Mouse (Mus musculus): Measurements from ENCODE around the gene Ager.

Ager gene

DNA sequence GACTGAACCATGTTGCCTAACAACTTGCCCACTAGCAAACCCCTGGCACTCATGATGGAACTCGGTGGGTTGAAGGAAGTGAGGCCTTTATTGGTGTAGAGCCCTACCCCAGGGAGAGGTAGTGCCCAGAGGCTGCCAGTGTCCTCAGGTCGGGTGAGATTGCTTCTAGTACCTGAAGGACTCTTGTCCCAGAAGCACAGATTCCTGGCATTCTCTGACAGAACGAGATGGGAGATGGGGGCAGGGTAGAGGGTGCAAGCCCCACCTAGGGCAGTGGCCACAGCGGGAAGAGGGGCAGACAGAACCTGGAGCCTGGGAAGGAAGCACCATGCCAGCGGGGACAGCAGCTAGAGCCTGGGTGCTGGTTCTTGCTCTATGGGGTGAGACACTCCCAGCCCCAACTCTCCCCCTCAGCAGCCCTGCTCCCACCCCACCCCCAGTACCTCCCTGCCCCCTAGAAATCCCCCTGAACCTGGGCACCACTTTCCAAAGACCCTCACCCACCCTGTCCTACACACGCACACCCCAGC lies at the start of gene Ager:
TSS of gene Ager (plus strand) at position 297 of the 530 bp plus-strand sequence.
- Histone ChIP-seq H3K4me3 (replicated peaks; ENCODE audit: low read length) (no peak within 1 kb of the TSS), H3K9me3 (ENCODE audit: low read length) (no peaks in the 10 kb centered on the region), H3K4me1 (replicated peaks; ENCODE audit: low read depth, low read length) (peaks cover 87% of the 10 kb centered on the region), H3K36me3 (ENCODE audit: insufficient read depth, low read length) (peaks cover 51% of the 10 kb centered on the region), H3K27me3 (ENCODE audit: insufficient read depth, low read length) (peaks cover 3% of the 10 kb centered on the region; the same call in 1 of the 2 replicates)
- TF ChIP-seq NANOG (IDR thresholded peaks at IDR 0.05; ENCODE audit: borderline replicate concordance, low read length) (no peak), CTCF (conservative IDR thresholded peaks at IDR 0.05; ENCODE audit: low read length) (no peak), POU5F1 (IDR thresholded peaks at IDR 0.05; ENCODE audit: borderline replicate concordance, low read length) (no peak)

DNA sequence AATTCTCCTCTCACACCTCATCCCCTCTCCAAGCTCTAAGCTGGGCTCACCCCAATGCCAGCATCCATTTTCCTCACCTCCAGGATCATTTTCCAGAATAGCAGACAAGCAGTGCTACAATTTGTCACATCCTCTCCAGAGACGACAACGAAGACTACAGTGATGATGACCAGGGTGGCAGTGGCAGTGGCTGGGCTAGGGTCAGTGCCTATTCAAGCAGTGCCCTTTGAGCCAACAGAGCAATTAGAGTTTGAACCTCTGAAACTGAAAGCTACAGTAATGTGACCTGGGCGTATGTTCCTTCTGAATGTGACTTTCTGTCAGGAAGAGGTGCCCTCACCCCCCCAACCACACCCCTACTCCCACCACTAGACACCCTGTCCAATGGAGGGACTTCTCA lies 48.5 kb upstream of the Ager start:
- H3K4me3 ChIP-seq (replicated peaks; ENCODE audit: low read length): no peak overlapping the region
- H3K36me3 ChIP-seq (ENCODE audit: insufficient read depth, low read length): peaks cover 22% of the 10 kb centered on the region
- peaks cover 9% of the 10 kb centered on the region; the same call in 1 of the 2 replicates for H3K4me1 ChIP-seq (replicated peaks; ENCODE audit: low read depth, low read length)
- peaks cover 6% of the 10 kb centered on the region; the same call in 1 of the 2 replicates for H3K27me3 ChIP-seq (ENCODE audit: insufficient read depth, low read length)
- TF ChIP-seq POU5F1 (IDR thresholded peaks at IDR 0.05; ENCODE audit: borderline replicate concordance, low read length) (no peak), CTCF (conservative IDR thresholded peaks at IDR 0.05; ENCODE audit: low read length) (no peak), NANOG (IDR thresholded peaks at IDR 0.05; ENCODE audit: borderline replicate concordance, low read length) (no peak)
- peaks cover 5% of the 10 kb centered on the region for H3K9me3 ChIP-seq (ENCODE audit: low read length)

DNA sequence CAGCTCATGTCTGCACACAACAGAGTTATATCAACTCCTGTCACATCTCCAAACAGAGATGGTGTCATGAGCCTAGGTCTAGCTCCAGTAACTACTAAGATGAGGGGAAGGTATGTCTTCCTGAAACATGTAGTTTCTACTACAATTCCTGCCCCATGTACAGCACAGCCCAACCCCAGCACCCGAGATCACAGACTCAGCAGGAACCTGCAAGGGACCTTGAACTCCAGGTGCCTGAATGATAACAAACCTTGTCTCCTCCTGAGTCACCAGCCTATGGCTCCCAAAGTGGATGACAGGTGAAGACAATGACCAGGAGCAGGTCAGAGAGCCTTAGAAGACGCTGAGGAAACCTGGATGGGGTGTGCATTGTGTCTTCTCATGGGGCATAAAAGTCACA lies 47.8 kb upstream of the Ager start:
- Histone ChIP-seq H3K4me1 (replicated peaks; ENCODE audit: low read depth, low read length) (peaks cover 9% of the 10 kb centered on the region; the same call in 1 of the 2 replicates), H3K4me3 (replicated peaks; ENCODE audit: low read length) (no peak overlapping the region), H3K27me3 (ENCODE audit: insufficient read depth, low read length) (peaks cover 6% of the 10 kb centered on the region; the same call in 1 of the 2 replicates), H3K36me3 (ENCODE audit: insufficient read depth, low read length) (peaks cover 22% of the 10 kb centered on the region), H3K9me3 (ENCODE audit: low read length) (peaks cover 5% of the 10 kb centered on the region)
- TF ChIP-seq CTCF (conservative IDR thresholded peaks at IDR 0.05; ENCODE audit: low read length): no peak
- no peak for TF ChIP-seq NANOG (IDR thresholded peaks at IDR 0.05; ENCODE audit: borderline replicate concordance, low read length)
- TF ChIP-seq POU5F1 (IDR thresholded peaks at IDR 0.05; ENCODE audit: borderline replicate concordance, low read length): no peak

DNA sequence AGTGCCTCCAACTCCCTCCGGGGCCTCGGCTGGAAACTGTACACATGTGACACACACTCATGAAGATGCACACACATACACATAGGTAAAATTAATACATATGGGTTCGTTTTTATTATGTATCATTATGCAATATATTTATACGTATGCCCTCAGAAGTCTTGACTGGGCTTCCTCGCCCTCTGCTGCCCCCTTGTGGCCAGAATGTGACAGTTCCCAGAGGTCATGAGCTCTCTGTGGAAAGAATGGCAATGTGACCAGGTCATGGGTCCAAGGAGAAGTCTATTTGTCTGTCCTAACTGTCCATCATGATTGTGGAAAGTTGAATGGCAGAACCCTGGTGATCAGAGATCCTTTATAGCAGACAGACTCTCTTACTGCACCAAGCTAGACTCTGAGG lies 42.2 kb upstream of the Ager start:
- peaks cover 13% of the 10 kb centered on the region for H3K27me3 ChIP-seq (ENCODE audit: insufficient read depth, low read length)
- TF ChIP-seq POU5F1 (IDR thresholded peaks at IDR 0.05; ENCODE audit: borderline replicate concordance, low read length): no peak
- peak; percentile 67 for TF ChIP-seq CTCF (conservative IDR thresholded peaks at IDR 0.05; ENCODE audit: low read length)
- H3K9me3 ChIP-seq (ENCODE audit: low read length): no peaks in the 10 kb centered on the region
- peaks cover 20% of the 10 kb centered on the region for H3K4me1 ChIP-seq (replicated peaks; ENCODE audit: low read depth, low read length)
- H3K4me3 ChIP-seq (replicated peaks; ENCODE audit: low read length): no peak overlapping the region
- no peaks in the 10 kb centered on the region for H3K36me3 ChIP-seq (ENCODE audit: insufficient read depth, low read length)

DNA sequence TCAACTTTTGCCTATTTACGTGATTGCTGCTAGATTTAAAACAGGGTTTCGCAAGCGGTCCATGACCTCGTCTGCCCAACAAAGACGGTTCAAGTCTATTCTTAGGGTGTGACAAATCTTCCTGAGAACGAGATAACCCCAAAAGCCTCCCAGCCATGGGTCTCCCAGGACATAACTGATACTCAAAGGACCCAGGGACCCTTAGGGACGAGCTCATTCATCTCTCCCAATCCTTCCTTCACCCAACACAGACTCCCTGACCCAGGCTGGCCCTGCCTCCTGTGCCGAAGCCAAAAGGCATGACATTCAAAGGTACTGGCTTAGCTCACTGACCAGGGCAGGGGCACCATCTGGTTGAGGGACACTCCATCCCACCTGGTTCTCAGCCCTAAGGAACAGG lies 41.3 kb upstream of the Ager start:
- Histone ChIP-seq H3K27me3 (ENCODE audit: insufficient read depth, low read length) (peaks cover 13% of the 10 kb centered on the region), H3K4me1 (replicated peaks; ENCODE audit: low read depth, low read length) (peaks cover 28% of the 10 kb centered on the region), H3K36me3 (ENCODE audit: insufficient read depth, low read length) (no peaks in the 10 kb centered on the region), H3K4me3 (replicated peaks; ENCODE audit: low read length) (no peak overlapping the region), H3K9me3 (ENCODE audit: low read length) (no peaks in the 10 kb centered on the region)
- TF ChIP-seq CTCF (conservative IDR thresholded peaks at IDR 0.05; ENCODE audit: low read length) (no peak), POU5F1 (IDR thresholded peaks at IDR 0.05; ENCODE audit: borderline replicate concordance, low read length) (no peak), NANOG (IDR thresholded peaks at IDR 0.05; ENCODE audit: borderline replicate concordance, low read length) (no peak)

DNA sequence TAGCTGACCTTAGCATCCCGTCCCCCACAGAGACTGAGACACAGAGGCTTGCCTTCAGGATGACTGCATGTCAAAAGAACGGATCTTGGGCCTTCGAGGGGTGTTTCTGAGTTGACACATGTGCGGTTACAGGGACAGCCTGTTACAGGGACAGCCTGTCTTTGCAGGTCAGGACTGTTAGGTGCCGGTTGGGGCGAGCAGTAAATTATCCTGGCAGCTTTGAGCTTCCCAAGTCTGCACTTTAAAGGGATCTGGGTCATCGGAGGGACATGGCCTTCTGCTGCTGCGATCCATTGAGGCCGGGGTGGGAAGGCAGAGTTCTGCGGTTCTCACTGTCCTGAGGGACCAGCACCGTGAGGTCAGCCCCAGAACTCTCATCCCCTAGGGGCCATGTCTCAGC lies 40.3 kb upstream of the Ager start:
- H3K9me3 ChIP-seq (ENCODE audit: low read length): no peaks in the 10 kb centered on the region
- no peak overlapping the region for H3K4me3 ChIP-seq (replicated peaks; ENCODE audit: low read length)
- peaks cover 11% of the 10 kb centered on the region for H3K27me3 ChIP-seq (ENCODE audit: insufficient read depth, low read length)
- TF ChIP-seq POU5F1 (IDR thresholded peaks at IDR 0.05; ENCODE audit: borderline replicate concordance, low read length): no peak
- no peak for TF ChIP-seq CTCF (conservative IDR thresholded peaks at IDR 0.05; ENCODE audit: low read length)
- no peak for TF ChIP-seq NANOG (IDR thresholded peaks at IDR 0.05; ENCODE audit: borderline replicate concordance, low read length)
- no peaks in the 10 kb centered on the region for H3K36me3 ChIP-seq (ENCODE audit: insufficient read depth, low read length)
- H3K4me1 ChIP-seq (replicated peaks; ENCODE audit: low read depth, low read length): peaks cover 37% of the 10 kb centered on the region

DNA sequence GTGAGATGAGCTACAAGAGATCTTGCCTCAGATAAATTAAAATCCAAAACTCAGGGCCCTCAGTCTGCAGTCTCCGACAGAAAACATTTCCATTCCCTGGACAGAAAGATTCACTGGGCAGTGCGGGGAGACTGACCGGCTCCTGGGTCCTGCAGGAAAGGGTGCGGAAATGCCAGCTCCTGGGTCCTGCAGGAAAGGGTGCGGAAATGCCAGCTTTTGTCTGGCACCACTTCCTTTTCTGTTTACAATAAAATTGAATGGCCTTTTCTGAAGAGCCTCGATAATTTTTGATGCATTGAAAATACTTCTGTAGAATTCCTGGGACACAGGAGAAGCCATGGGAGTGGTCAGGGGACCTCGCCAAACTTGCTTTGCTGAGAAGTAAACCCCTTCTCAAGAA lies 38.5 kb upstream of the Ager start:
- TF ChIP-seq POU5F1 (IDR thresholded peaks at IDR 0.05; ENCODE audit: borderline replicate concordance, low read length): no peak
- no peak for TF ChIP-seq NANOG (IDR thresholded peaks at IDR 0.05; ENCODE audit: borderline replicate concordance, low read length)
- no peak for TF ChIP-seq CTCF (conservative IDR thresholded peaks at IDR 0.05; ENCODE audit: low read length)
- peaks cover 8% of the 10 kb centered on the region for H3K27me3 ChIP-seq (ENCODE audit: insufficient read depth, low read length)
- no peaks in the 10 kb centered on the region for H3K36me3 ChIP-seq (ENCODE audit: insufficient read depth, low read length)
- no peaks in the 10 kb centered on the region for H3K9me3 ChIP-seq (ENCODE audit: low read length)
- 0 out of 2 replicates have a peak overlapping the region, but pooled peaks have one; percentile 10 for H3K4me3 ChIP-seq (replicated peaks; ENCODE audit: low read length)
- H3K4me1 ChIP-seq (replicated peaks; ENCODE audit: low read depth, low read length): peaks cover 51% of the 10 kb centered on the region

DNA sequence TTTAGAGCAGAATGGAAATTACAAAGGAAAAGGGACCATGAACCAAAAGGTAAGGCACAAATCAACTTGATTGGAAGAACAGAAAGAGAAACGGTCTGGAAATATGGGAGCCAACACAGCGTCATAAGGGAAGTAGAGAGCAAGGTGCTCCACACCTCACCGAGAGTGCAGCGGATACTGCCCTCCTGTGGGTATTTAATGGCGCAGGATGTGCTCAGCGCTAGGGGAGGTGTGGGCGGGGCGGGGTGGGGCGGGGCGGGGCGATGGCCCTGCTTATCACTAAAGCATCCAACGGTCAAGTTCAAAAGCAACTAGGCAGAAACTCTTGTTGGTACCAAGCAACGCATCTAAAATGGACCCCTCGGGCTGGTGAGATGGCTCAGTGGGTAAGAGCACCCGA lies 37.8 kb upstream of the Ager start:
- peaks cover 59% of the 10 kb centered on the region for H3K4me1 ChIP-seq (replicated peaks; ENCODE audit: low read depth, low read length)
- no peaks in the 10 kb centered on the region for H3K36me3 ChIP-seq (ENCODE audit: insufficient read depth, low read length)
- no peaks in the 10 kb centered on the region for H3K9me3 ChIP-seq (ENCODE audit: low read length)
- H3K4me3 ChIP-seq (replicated peaks; ENCODE audit: low read length): no peak overlapping the region
- H3K27me3 ChIP-seq (ENCODE audit: insufficient read depth, low read length): peaks cover 8% of the 10 kb centered on the region
- no peak for TF ChIP-seq CTCF (conservative IDR thresholded peaks at IDR 0.05; ENCODE audit: low read length)
- no peak for TF ChIP-seq POU5F1 (IDR thresholded peaks at IDR 0.05; ENCODE audit: borderline replicate concordance, low read length)
- no peak for TF ChIP-seq NANOG (IDR thresholded peaks at IDR 0.05; ENCODE audit: borderline replicate concordance, low read length)

DNA sequence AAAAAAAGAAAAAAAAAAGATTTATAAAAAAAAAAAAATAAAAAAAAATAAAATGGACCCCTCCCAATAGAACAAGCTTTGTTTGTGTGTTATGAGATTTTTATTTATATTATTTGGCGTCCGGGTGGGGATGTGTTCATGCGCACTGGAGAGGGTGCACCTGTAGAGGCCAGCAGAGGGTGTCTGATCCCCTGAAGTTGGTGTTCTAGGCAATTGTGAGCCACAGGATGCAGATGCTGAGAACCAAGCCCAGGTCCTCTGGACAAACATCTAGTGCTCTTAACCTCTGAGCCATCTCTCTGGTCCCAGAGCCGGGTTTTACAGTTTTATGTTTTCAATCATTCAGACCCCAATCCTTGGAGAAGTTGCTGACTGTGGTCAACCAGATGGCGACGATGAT lies 37.2 kb upstream of the Ager start:
- 0 out of 2 replicates have a peak overlapping the region, but pooled peaks have one; percentile 14 for H3K4me3 ChIP-seq (replicated peaks; ENCODE audit: low read length)
- H3K4me1 ChIP-seq (replicated peaks; ENCODE audit: low read depth, low read length): peaks cover 65% of the 10 kb centered on the region
- H3K27me3 ChIP-seq (ENCODE audit: insufficient read depth, low read length): peaks cover 8% of the 10 kb centered on the region
- H3K36me3 ChIP-seq (ENCODE audit: insufficient read depth, low read length): peaks cover 2% of the 10 kb centered on the region
- no peaks in the 10 kb centered on the region for H3K9me3 ChIP-seq (ENCODE audit: low read length)
- TF ChIP-seq POU5F1 (IDR thresholded peaks at IDR 0.05; ENCODE audit: borderline replicate concordance, low read length) (no peak), CTCF (conservative IDR thresholded peaks at IDR 0.05; ENCODE audit: low read length) (peak; percentile 7; the same call in 1 of the 2 replicates)
